Mouse (Mus musculus): ENCODE measurements around the gene Gm13889.

Gene Gm13889

GRCm38 (mm10) chr2:93958216-93958615, 1.2 kb upstream of the Gm13889 start:
- no peak for DNase-seq (ENCODE audit: low read depth, low spot score)

GRCm38 (mm10) chr2:93957785-93958175, 779 bp upstream of the Gm13889 start:
- DNase-seq (ENCODE audit: low read depth, low spot score) = no peak

- no peak for DNase-seq (ENCODE audit: low read depth, low spot score)
These were observed 635 bp downstream of the Gm13889 start for GRCm38 (mm10) chr2:93956331-93956801.

GRCm38 (mm10) chr2:93955886-93956285, 1.1 kb downstream of the Gm13889 start:
- DNase-seq (ENCODE audit: low read depth, low spot score) = no peak

GRCm38 (mm10) chr2:93954781-93955578, 2.0 kb downstream of the Gm13889 start:
- no peak for DNase-seq (ENCODE audit: low read depth, low spot score)

- no peak for DNase-seq (ENCODE audit: low read depth, low spot score)
These were observed 3.3 kb downstream of the Gm13889 start for GRCm38 (mm10) chr2:93953726-93954125.

- DNase-seq (ENCODE audit: low read depth, low spot score) = no peak
These were observed 10.0 kb downstream of the Gm13889 start for GRCm38 (mm10) chr2:93946976-93947375.

GRCm38 (mm10) chr2:93944855-93945254, 12.1 kb downstream of the Gm13889 start:
- no peak for DNase-seq (ENCODE audit: low read depth, low spot score)

- no peak for DNase-seq (ENCODE audit: low read depth, low spot score)
These were observed 12.9 kb downstream of the Gm13889 start for GRCm38 (mm10) chr2:93944099-93944498.

GRCm38 (mm10) chr2:93941670-93942069, 15.3 kb downstream of the Gm13889 start:
- DNase-seq (ENCODE audit: low read depth, low spot score) = no peak

GRCm38 (mm10) chr2:93938534-93938933, 18.5 kb downstream of the Gm13889 start:
- no peak for DNase-seq (ENCODE audit: low read depth, low spot score)

- DNase-seq (ENCODE audit: low read depth, low spot score) = no peak
These were observed 28.1 kb downstream of the Gm13889 start for GRCm38 (mm10) chr2:93928866-93929265.

- DNase-seq (ENCODE audit: low read depth, low spot score) = no peak
These were observed 29.1 kb downstream of the Gm13889 start for GRCm38 (mm10) chr2:93927701-93928437.

GRCm38 (mm10) chr2:93926141-93926540, 30.9 kb downstream of the Gm13889 start:
- no peak for DNase-seq (ENCODE audit: low read depth, low spot score)

- DNase-seq (ENCODE audit: low read depth, low spot score) = no peak
These were observed 37.9 kb downstream of the Gm13889 start for GRCm38 (mm10) chr2:93919093-93919492.

GRCm38 (mm10) chr2:93913552-93913951, 43.4 kb downstream of the Gm13889 start:
- no peak for DNase-seq (ENCODE audit: low read depth, low spot score)

GRCm38 (mm10) chr2:93911942-93912341, 45.1 kb downstream of the Gm13889 start:
- no peak for DNase-seq (ENCODE audit: low read depth, low spot score)

- DNase-seq (ENCODE audit: low read depth, low spot score) = no peak
These were observed 47.3 kb downstream of the Gm13889 start for GRCm38 (mm10) chr2:93909716-93910115.

- DNase-seq (ENCODE audit: low read depth, low spot score) = no peak
These were observed 49.3 kb downstream of the Gm13889 start for GRCm38 (mm10) chr2:93907519-93908294.

- no peak for DNase-seq (ENCODE audit: low read depth, low spot score)
These were observed 50.7 kb downstream of the Gm13889 start for GRCm38 (mm10) chr2:93906316-93906715.

All from CD4-positive helper T cell, adult 2 months (primary cell).